ENCODE assay signal across 9 mouse cellular contexts in the genomic region with DNA sequence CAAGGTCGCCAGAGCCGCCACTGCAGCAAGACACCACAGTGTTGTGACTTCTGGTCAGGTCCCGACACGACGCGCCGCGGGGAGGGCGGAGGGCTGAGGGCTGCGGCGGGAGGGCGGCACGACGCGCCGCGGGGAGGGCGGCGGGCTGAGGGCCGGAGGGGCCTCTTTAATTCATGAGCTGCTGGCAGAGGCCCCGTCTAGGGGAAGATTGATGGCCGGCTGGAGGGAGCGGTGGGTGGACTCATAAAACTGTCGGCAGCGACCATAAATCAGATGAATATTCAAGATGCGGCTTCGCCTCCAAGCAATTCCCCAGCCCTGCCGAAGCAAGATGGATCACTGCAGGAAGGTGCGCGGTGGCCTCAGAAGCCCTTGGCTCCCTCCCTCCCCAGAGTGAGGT. TPM values are rescaled to one million over a fixed set of nuclear protein-coding genes. Genes with fewer than 3 reads are reported as not detected.
A peak's percentile ranks its signal among the peaks of the same experiment; 100 is the strongest.
DNase-seq lines count a peak whose midpoint lies in the region; ATAC-seq and TF ChIP-seq lines count a peak whose summit lies in the region.
"Had no signal": no experiment of that assay in that cellular context is flagged by ENCODE, and none has a peak within 500 bp of the region (broad histone marks: within the 10 kb centered on the region; RNA-seq: fewer than 3 reads in every experiment).

No protein-coding gene starts in this region.

- H3K9me3 ChIP-seq in embryonic facial prominence, embryonic 10.5 days, result no peaks in the 10 kb centered on the region
- H3K9me3 ChIP-seq in heart, postnatal 0 days (replicated peaks; ENCODE audit: control insufficient read depth, low read length), result 0 out of 2 replicates have a peak, but pooled peaks cover 3% of the 10 kb centered on the region
- H3K9me3 ChIP-seq in midbrain, embryonic 11.5 days (ENCODE audit: control insufficient read depth, low read length), result 0 out of 2 replicates have a peak, but pooled peaks cover 3% of the 10 kb centered on the region

- ATAC-seq in heart, postnatal 0 days (ENCODE audit: insufficient read depth, low read depth), result peak; percentile 18; the same call in 1 of the 2 replicates
- ATAC-seq in midbrain, embryonic 11.5 days (ENCODE audit: low FRiP score), result peak; percentile 19
- ATAC-seq in erythroid progenitor cell, adult 5-6 weeks (replicated peaks; ENCODE audit: low FRiP score, poor library complexity, severe bottlenecking), result no peak

- TF ChIP-seq CTCF in left cerebral cortex, adult 2 months (IDR thresholded peaks at IDR 0.05), result no peak
- no peak for TF ChIP-seq CTCF in heart, postnatal 0 days (IDR thresholded peaks at IDR 0.05; ENCODE audit: low read depth)

- TF ChIP-seq EP300 in heart, postnatal 0 days (IDR thresholded peaks at IDR 0.05; ENCODE audit: low read depth), result no peak

- H3K4me2 ChIP-seq in heart, postnatal 0 days (ENCODE audit: low read depth, low read length), result peak overlapping the region; percentile 50
- peak overlapping the region; percentile 37 for H3K4me2 ChIP-seq in midbrain, embryonic 11.5 days

- peaks cover 42% of the 10 kb centered on the region for H3K27me3 ChIP-seq in embryonic facial prominence, embryonic 10.5 days (replicated peaks; ENCODE audit: low read depth, poor library complexity, severe bottlenecking)
- H3K27me3 ChIP-seq in heart, postnatal 0 days (ENCODE audit: control insufficient read depth, insufficient read depth, low read length), result no peaks in the 10 kb centered on the region; the same call in 1 of the 2 replicates
- no peaks in the 10 kb centered on the region; the same call in 1 of the 2 replicates for H3K27me3 ChIP-seq in midbrain, embryonic 11.5 days (ENCODE audit: control insufficient read depth, insufficient read depth, low read length)

- 3% methylated on average over 30 of the region's 30 CpGs for WGBS in embryonic facial prominence, embryonic 10.5 days
- WGBS in heart, postnatal 0 days, result 5% methylated on average over 27 of the region's 30 CpGs
- WGBS in midbrain, embryonic 11.5 days, result 5% methylated on average over 21 of the region's 30 CpGs

- peak in 1 of 2 experiments; percentile 36 for DNase-seq in left cerebral cortex, adult 2 months (ENCODE audit: extremely low spot score in 1 of 2, low spot score in 2 of 2)
- DNase-seq in left cerebral cortex, adult 11 months (ENCODE audit: low spot score), result no peak
- peak; percentile 67 for DNase-seq in embryonic facial prominence, embryonic 10.5 days (ENCODE audit: low spot score)
- no peak for DNase-seq in heart, postnatal 0 days (ENCODE audit: low spot score)
- DNase-seq in kidney, postnatal 10 days, result peak; percentile 93
- peak; percentile 93 for DNase-seq in midbrain, embryonic 11.5 days (ENCODE audit: low spot score, missing footprints)
- peak; percentile 69 to 77 for DNase-seq in urinary bladder, adult 18-20 months (ENCODE audit: low spot score in 2 of 2)

- intact Hi-C loops in left cerebral cortex, adult 2 months (cut with DNase I), result loop anchor here (5.0 kb wide), 1 partner anchor 149 kb away; the partner anchor contains the start of gene Rbm38

- peak overlapping the region; percentile 71 for H3K27ac ChIP-seq in left cerebral cortex, adult 2 months
- H3K27ac ChIP-seq in embryonic facial prominence, embryonic 10.5 days (replicated peaks), result peak overlapping the region; percentile 88
- H3K27ac ChIP-seq in heart, postnatal 0 days (ENCODE audit: low read depth), result peak overlapping the region; percentile 28; the same call in 1 of the 2 replicates
- peak overlapping the region; percentile 70 for H3K27ac ChIP-seq in midbrain, embryonic 11.5 days (ENCODE audit: low read depth, low read length)

- no peak overlapping the region for H3K4me3 ChIP-seq in left cerebral cortex, adult 2 months
- peak overlapping the region; percentile 50 for H3K4me3 ChIP-seq in embryonic facial prominence, embryonic 10.5 days
- peak overlapping the region; percentile 20 for H3K4me3 ChIP-seq in heart, postnatal 0 days (ENCODE audit: low read depth, low read length)
- peak overlapping the region; percentile 13; the same call in 1 of the 2 replicates for H3K4me3 ChIP-seq in midbrain, embryonic 11.5 days (ENCODE audit: low read depth, low read length)

- peak overlapping the region; percentile 32; the same call in 1 of the 2 replicates for H3K9ac ChIP-seq in heart, postnatal 0 days (replicated peaks; ENCODE audit: low read depth, low read length)
- H3K9ac ChIP-seq in midbrain, embryonic 11.5 days (ENCODE audit: low read length), result peak overlapping the region; percentile 43; the same call in 1 of the 2 replicates

- peaks cover 39% of the 10 kb centered on the region for H3K4me1 ChIP-seq in embryonic facial prominence, embryonic 10.5 days
- peaks cover 24% of the 10 kb centered on the region for H3K4me1 ChIP-seq in heart, postnatal 0 days (ENCODE audit: control insufficient read depth, insufficient read depth)
- H3K4me1 ChIP-seq in midbrain, embryonic 11.5 days (ENCODE audit: control insufficient read depth, insufficient read depth, low read length), result peaks cover 31% of the 10 kb centered on the region

- no peaks in the 10 kb centered on the region for H3K36me3 ChIP-seq in embryonic facial prominence, embryonic 10.5 days (replicated peaks)
- no peaks in the 10 kb centered on the region for H3K36me3 ChIP-seq in heart, postnatal 0 days (replicated peaks; ENCODE audit: control insufficient read depth, insufficient read depth, low read length)
- no peaks in the 10 kb centered on the region for H3K36me3 ChIP-seq in midbrain, embryonic 11.5 days (ENCODE audit: control insufficient read depth, insufficient read depth, low read length)

RNA-seq across cellular contexts. Expression of gene Pck1, which starts 18.6 kb away (rescaled TPM):
- under 1 TPM in 1 of 2 experiments, not detected in 1; 0.11 TPM for total RNA-seq in left cerebral cortex, adult 2 months (2021)
- not detected in 2 replicates for polyA plus RNA-seq in embryonic facial prominence, embryonic 10.5 days (2016; fragmentation: Nextera tagmentation; extraction: Ambion mirVana)
- 0.97 and 1.7 TPM in 2 replicates for total RNA-seq in heart, postnatal 0 days (2014; rRNA removed; ENCODE audit: low replicate concordance)
- 0.29 and 0.37 TPM in 2 replicates for polyA plus RNA-seq in heart, postnatal 0 days (2015; fragmentation: Nextera tagmentation; extraction: Ambion mirVana)
- polyA plus RNA-seq in midbrain, embryonic 11.5 days (2014; fragmentation: Nextera tagmentation; extraction: Ambion mirVana), result not detected in 2 replicates
- 2.9 TPM in 1 of 2 replicates, not detected in the other for total RNA-seq in erythroid progenitor cell, adult 5-6 weeks (2015; ENCODE audit: low replicate concordance)
- 0.26 and 1.9 TPM in 2 replicates for total RNA-seq in erythroid progenitor cell, adult 5-6 weeks (2017; ENCODE audit: low replicate concordance)
- total RNA-seq: MEL had no signal

RNA-seq across cellular contexts. Expression of gene Zbp1, which starts 47.3 kb away (rescaled TPM):
- under 1 TPM in 1 of 2 experiments, not detected in 1; 0.36 TPM for total RNA-seq in left cerebral cortex, adult 2 months (2021)
- polyA plus RNA-seq in embryonic facial prominence, embryonic 10.5 days (2016; fragmentation: Nextera tagmentation; extraction: Ambion mirVana), result not detected in 2 replicates
- total RNA-seq in heart, postnatal 0 days (2014; rRNA removed; ENCODE audit: low replicate concordance), result 3.1 TPM in 1 of 2 replicates, not detected in the other
- 0.36 and 1.1 TPM in 2 replicates for polyA plus RNA-seq in heart, postnatal 0 days (2015; fragmentation: Nextera tagmentation; extraction: Ambion mirVana)
- polyA plus RNA-seq in midbrain, embryonic 11.5 days (2014; fragmentation: Nextera tagmentation; extraction: Ambion mirVana), result 0.46 and 0.55 TPM in 2 replicates
- 2.2 TPM in 1 of 2 replicates, not detected in the other for total RNA-seq in erythroid progenitor cell, adult 5-6 weeks (2015; ENCODE audit: low replicate concordance)
- total RNA-seq in erythroid progenitor cell, adult 5-6 weeks (2017; ENCODE audit: low replicate concordance), result 1.2 and 9.6 TPM in 2 replicates
- total RNA-seq: MEL had no signal

RNA-seq across cellular contexts. Expression of gene Ctcfl, which starts 52.1 kb away (rescaled TPM):
- total RNA-seq in left cerebral cortex, adult 2 months (2021), result under 1 TPM in 1 of 2 experiments, not detected in 1; 0.14 TPM
- 0.07 and 0.09 TPM in 2 replicates for polyA plus RNA-seq in embryonic facial prominence, embryonic 10.5 days (2016; fragmentation: Nextera tagmentation; extraction: Ambion mirVana)
- not detected in 2 replicates for total RNA-seq in heart, postnatal 0 days (2014; rRNA removed; ENCODE audit: low replicate concordance)
- polyA plus RNA-seq in heart, postnatal 0 days (2015; fragmentation: Nextera tagmentation; extraction: Ambion mirVana), result 0.22 and 0.26 TPM in 2 replicates
- 0.08 TPM in 1 of 2 replicates, not detected in the other for polyA plus RNA-seq in midbrain, embryonic 11.5 days (2014; fragmentation: Nextera tagmentation; extraction: Ambion mirVana)
- not detected in 2 replicates for total RNA-seq in erythroid progenitor cell, adult 5-6 weeks (2015; ENCODE audit: low replicate concordance)
- total RNA-seq in erythroid progenitor cell, adult 5-6 weeks (2017; ENCODE audit: low replicate concordance), result not detected in 2 replicates
- total RNA-seq: MEL had no signal

Comparison
In these comparisons a context has a peak if more than half of its experiments do, and no peak if none do; other contexts are left out.
1. DNase-seq: peak in embryonic facial prominence, embryonic 10.5 days (single experiment), kidney, postnatal 10 days (single experiment), midbrain, embryonic 11.5 days (single experiment) and urinary bladder, adult 18-20 months (2 of 2); none in left cerebral cortex, adult 11 months (single experiment) and heart, postnatal 0 days (single experiment).
2. H3K27ac ChIP-seq: peak in every context shown above with its lines; median percentile 88 in embryonic facial prominence, embryonic 10.5 days; 71 in left cerebral cortex, adult 2 months; 70 in midbrain, embryonic 11.5 days; 28 in heart, postnatal 0 days.